Mouse (Mus musculus): Measurements from ENCODE around the gene Smpd2. TPM values are rescaled to one million over a fixed set of nuclear protein-coding genes. Genes with fewer than 3 reads are reported as not detected.

The Smpd2 gene
- polyA plus RNA-seq, 1 experiment from 2014 or later: 51.5 TPM

DNA sequence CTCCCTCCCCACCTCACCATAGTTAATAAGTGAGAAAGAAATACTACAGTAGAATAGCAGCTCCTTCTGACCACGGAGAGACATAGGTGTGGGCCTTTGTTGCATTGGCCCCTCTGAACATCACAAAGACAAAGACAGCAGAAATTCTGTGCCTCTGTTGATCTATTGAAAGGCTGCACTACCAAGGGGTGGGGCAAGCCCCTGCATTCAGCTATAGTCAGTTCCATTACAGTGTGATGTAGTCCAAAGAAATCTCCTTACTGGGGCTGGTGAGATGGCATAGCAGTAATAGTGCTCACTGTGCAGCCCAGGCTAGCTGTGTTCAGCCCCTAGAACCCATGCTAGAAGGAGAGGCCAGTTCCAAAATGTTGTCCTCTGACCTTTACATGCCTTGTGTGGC, 14.8 kb upstream of the Smpd2 start:
- 57% methylated on average over 1 of the region's 1 CpGs for WGBS

DNA sequence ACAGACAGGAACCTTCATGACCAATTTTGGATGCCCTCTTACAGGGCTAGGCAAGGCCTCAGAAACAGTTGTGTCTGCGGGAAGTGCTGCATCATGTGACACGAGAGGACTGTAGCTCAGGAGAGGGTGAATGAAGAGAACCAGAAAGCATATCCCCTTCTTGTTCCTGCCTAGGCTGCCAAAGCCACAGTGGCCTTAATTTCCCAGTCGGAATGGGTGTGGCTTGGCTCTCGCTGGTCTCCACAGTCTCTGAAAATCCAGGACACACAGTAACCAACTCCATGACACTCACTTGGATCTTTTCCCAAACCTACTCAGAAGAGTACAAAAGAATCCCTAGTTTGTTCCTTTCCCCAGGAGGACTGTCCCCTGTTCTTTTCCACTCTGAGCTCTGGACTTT, 10.8 kb upstream of the Smpd2 start:
- no peaks in the 10 kb centered on the region for H3K9me3 ChIP-seq (ENCODE audit: control insufficient read depth, low read length)
- no peaks in the 10 kb centered on the region for H3K27me3 ChIP-seq (ENCODE audit: control insufficient read depth, insufficient read depth, low read length)
- H3K4me2 ChIP-seq (replicated peaks; ENCODE audit: low read depth): no peak overlapping the region
- no peaks in the 10 kb centered on the region for H3K36me3 ChIP-seq (ENCODE audit: control insufficient read depth, insufficient read depth, low read length)
- 41% methylated on average over 4 of the region's 4 CpGs for WGBS
- TF ChIP-seq EP300 (optimal IDR thresholded peaks at IDR 0.05) (no peak), CTCF (IDR thresholded peaks at IDR 0.05; ENCODE audit: low read depth) (no peak)
- DNase-seq (ENCODE audit: low spot score) (no peak), ATAC-seq (ENCODE audit: low FRiP score, low TSS enrichment) (no peak)
- H3K9ac ChIP-seq (ENCODE audit: low read length): no peak overlapping the region
- H3K4me1 ChIP-seq (replicated peaks; ENCODE audit: control insufficient read depth, insufficient read depth): no peaks in the 10 kb centered on the region
- no peak overlapping the region for H3K4me3 ChIP-seq (ENCODE audit: low read depth, low read length)
- no peak overlapping the region for H3K27ac ChIP-seq (replicated peaks)

More for the DNA sequence above, 14.8 kb upstream of the Smpd2 start:
- no peak for DNase-seq (ENCODE audit: low spot score)
- no peaks in the 10 kb centered on the region for H3K9me3 ChIP-seq (ENCODE audit: control insufficient read depth, low read length)
- no peaks in the 10 kb centered on the region for H3K36me3 ChIP-seq (ENCODE audit: control insufficient read depth, insufficient read depth, low read length)
- H3K27ac ChIP-seq (replicated peaks): no peak overlapping the region
- no peaks in the 10 kb centered on the region for H3K27me3 ChIP-seq (ENCODE audit: control insufficient read depth, insufficient read depth, low read length)
- H3K4me2 ChIP-seq (replicated peaks; ENCODE audit: low read depth): no peak overlapping the region
- ATAC-seq (ENCODE audit: low FRiP score, low TSS enrichment): peak; percentile 24; the same call in 1 of the 2 replicates
- no peaks in the 10 kb centered on the region for H3K4me1 ChIP-seq (replicated peaks; ENCODE audit: control insufficient read depth, insufficient read depth)
- H3K9ac ChIP-seq (ENCODE audit: low read length): no peak overlapping the region
- no peak for TF ChIP-seq CTCF (IDR thresholded peaks at IDR 0.05; ENCODE audit: low read depth)
- no peak for TF ChIP-seq EP300 (optimal IDR thresholded peaks at IDR 0.05)
- no peak overlapping the region for H3K4me3 ChIP-seq (ENCODE audit: low read depth, low read length)

DNA sequence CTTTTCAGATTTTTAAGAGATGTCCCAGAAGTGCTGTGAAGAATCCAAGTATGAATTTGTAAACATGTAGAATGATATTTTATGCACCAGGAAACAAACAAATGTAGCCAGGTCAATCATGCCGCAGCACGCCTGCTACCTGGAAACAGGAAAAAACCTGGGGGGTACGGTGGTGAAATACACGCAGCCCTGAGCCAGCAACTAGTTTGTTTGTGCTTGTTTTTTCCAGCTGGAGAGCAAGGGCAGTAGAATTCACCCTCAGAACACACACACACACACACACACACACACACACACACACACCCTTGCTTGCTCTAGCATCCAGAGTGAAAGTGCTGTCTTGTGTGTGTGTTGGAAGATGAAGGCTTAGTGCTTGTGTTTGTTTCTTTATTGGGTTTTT, 942 bp upstream of the Smpd2 start:
- H3K9ac ChIP-seq (ENCODE audit: low read length): no peak overlapping the region
- H3K27me3 ChIP-seq (ENCODE audit: control insufficient read depth, insufficient read depth, low read length): no peaks in the 10 kb centered on the region
- no peak overlapping the region for H3K27ac ChIP-seq (replicated peaks)
- TF ChIP-seq CTCF (IDR thresholded peaks at IDR 0.05; ENCODE audit: low read depth) (no peak), EP300 (optimal IDR thresholded peaks at IDR 0.05) (no peak)
- H3K4me1 ChIP-seq (replicated peaks; ENCODE audit: control insufficient read depth, insufficient read depth): peaks cover 13% of the 10 kb centered on the region; the same call in 1 of the 2 replicates
- no peaks in the 10 kb centered on the region for H3K9me3 ChIP-seq (ENCODE audit: control insufficient read depth, low read length)
- no peak overlapping the region for H3K4me3 ChIP-seq (ENCODE audit: low read depth, low read length)
- peaks cover 3% of the 10 kb centered on the region; the same call in 1 of the 2 replicates for H3K36me3 ChIP-seq (ENCODE audit: control insufficient read depth, insufficient read depth, low read length)
- 29% methylated on average over 4 of the region's 4 CpGs for whole genome bisulfite sequencing
- peak; percentile 30 for DNase-seq (ENCODE audit: low spot score)
- peak overlapping the region; percentile 100; the same call in 1 of the 2 replicates for H3K4me2 ChIP-seq (replicated peaks; ENCODE audit: low read depth)
- ATAC-seq (ENCODE audit: low FRiP score, low TSS enrichment): no peak

DNA sequence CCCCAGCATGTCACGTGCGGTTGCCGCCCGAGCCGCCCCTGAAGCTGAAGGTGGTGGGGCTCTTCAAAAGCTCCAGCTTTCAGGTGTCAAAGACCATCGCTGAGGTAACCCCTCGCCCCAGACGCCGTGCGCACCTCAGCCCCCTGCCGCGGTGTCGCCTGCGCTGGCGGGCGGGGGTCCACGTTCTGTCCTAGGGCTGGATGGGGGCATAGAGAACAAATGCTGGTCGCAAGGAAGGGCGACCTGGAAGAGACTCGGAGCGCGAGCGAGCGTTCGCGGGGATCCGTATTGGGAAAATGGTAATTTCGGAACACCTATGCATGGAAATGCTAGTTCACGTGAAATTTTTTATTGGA, 327 bp upstream of the Smpd2 start:
- WGBS: under 1% methylated on average over 29 of the region's 29 CpGs
- Histone ChIP-seq H3K27me3 (ENCODE audit: control insufficient read depth, insufficient read depth, low read length) (no peaks in the 10 kb centered on the region), H3K4me1 (replicated peaks; ENCODE audit: control insufficient read depth, insufficient read depth) (peaks cover 13% of the 10 kb centered on the region; the same call in 1 of the 2 replicates), H3K27ac (replicated peaks) (0 out of 2 replicates have a peak overlapping the region, but pooled peaks have one; percentile 24), H3K9me3 (ENCODE audit: control insufficient read depth, low read length) (no peaks in the 10 kb centered on the region), H3K4me2 (replicated peaks; ENCODE audit: low read depth) (peak overlapping the region; percentile 100), H3K9ac (ENCODE audit: low read length) (peak overlapping the region; percentile 83), H3K36me3 (ENCODE audit: control insufficient read depth, insufficient read depth, low read length) (peaks cover 7% of the 10 kb centered on the region; the same call in 1 of the 2 replicates), H3K4me3 (ENCODE audit: low read depth, low read length) (peak overlapping the region; percentile 71)
- ATAC-seq (ENCODE audit: low FRiP score, low TSS enrichment) (no peak; the same call in 1 of the 2 replicates), DNase-seq (ENCODE audit: low spot score) (no peak)
- TF ChIP-seq EP300 (optimal IDR thresholded peaks at IDR 0.05): no peak
- no peak for TF ChIP-seq CTCF (IDR thresholded peaks at IDR 0.05; ENCODE audit: low read depth)

DNA sequence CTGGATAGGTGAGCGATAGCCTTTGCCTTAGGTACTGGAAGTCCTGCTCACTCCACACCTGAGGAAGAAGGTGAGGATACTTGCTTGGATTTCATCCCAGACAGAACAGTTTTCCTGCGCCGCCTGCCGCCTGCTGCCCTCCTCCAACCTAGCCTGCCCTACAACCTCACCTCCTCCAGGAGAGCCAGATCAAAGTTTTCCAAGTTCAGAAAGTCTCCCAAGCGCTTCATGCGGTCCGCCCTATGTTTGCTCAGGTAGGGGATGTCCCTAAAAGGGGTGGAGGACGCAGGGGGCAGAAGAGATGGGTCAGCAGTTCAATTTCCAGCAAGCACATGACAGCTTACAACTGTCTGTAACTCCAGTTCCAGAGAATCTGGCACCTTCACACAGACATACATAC, 875 bp downstream of the Smpd2 start:
- peaks cover 13% of the 10 kb centered on the region; the same call in 1 of the 2 replicates for H3K4me1 ChIP-seq (replicated peaks; ENCODE audit: control insufficient read depth, insufficient read depth)
- peak; percentile 44 for DNase-seq (ENCODE audit: low spot score)
- H3K4me2 ChIP-seq (replicated peaks; ENCODE audit: low read depth): peak overlapping the region; percentile 100
- H3K36me3 ChIP-seq (ENCODE audit: control insufficient read depth, insufficient read depth, low read length): peaks cover 17% of the 10 kb centered on the region
- H3K9me3 ChIP-seq (ENCODE audit: control insufficient read depth, low read length): no peaks in the 10 kb centered on the region
- TF ChIP-seq CTCF (IDR thresholded peaks at IDR 0.05; ENCODE audit: low read depth): peak; percentile 51
- no peak for TF ChIP-seq EP300 (optimal IDR thresholded peaks at IDR 0.05)
- peak overlapping the region; percentile 83 for H3K9ac ChIP-seq (ENCODE audit: low read length)
- ATAC-seq (ENCODE audit: low FRiP score, low TSS enrichment): no peak
- no peaks in the 10 kb centered on the region for H3K27me3 ChIP-seq (ENCODE audit: control insufficient read depth, insufficient read depth, low read length)
- 11% methylated on average over 8 of the region's 8 CpGs for WGBS
- peak overlapping the region; percentile 91 for H3K27ac ChIP-seq (replicated peaks)
- H3K4me3 ChIP-seq (ENCODE audit: low read depth, low read length): peak overlapping the region; percentile 71

DNA sequence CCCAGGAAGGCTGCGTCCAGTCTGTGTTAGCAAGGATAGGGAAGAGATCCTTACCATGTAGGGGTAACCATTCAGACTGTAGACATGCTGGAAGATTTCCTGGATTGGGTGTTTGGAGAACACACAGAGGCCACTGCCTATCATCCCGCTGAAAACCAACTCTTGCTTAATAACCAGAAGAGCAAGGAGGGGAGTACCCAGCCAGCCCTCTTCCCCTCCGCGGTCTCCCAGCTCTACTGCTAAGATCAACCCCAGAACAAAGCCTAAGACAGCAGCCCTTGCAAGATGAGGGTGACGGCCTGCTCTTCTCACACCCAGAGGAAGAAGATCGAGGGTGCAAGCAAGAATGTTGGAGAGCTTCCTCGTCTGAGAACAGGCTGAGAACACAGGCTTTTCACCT, 1.3 kb downstream of the Smpd2 start:
- H3K4me1 ChIP-seq (replicated peaks; ENCODE audit: control insufficient read depth, insufficient read depth): peaks cover 13% of the 10 kb centered on the region; the same call in 1 of the 2 replicates
- no peak for TF ChIP-seq EP300 (optimal IDR thresholded peaks at IDR 0.05)
- no peak for TF ChIP-seq CTCF (IDR thresholded peaks at IDR 0.05; ENCODE audit: low read depth)
- no peaks in the 10 kb centered on the region for H3K27me3 ChIP-seq (ENCODE audit: control insufficient read depth, insufficient read depth, low read length)
- H3K9ac ChIP-seq (ENCODE audit: low read length): peak overlapping the region; percentile 83
- no peaks in the 10 kb centered on the region for H3K9me3 ChIP-seq (ENCODE audit: control insufficient read depth, low read length)
- peak overlapping the region; percentile 71 for H3K4me3 ChIP-seq (ENCODE audit: low read depth, low read length)
- ATAC-seq (ENCODE audit: low FRiP score, low TSS enrichment) (0 out of 2 replicates have a peak, but pooled peaks have one; percentile 9), DNase-seq (ENCODE audit: low spot score) (no peak)
- WGBS: 14% methylated on average over 7 of the region's 7 CpGs
- peaks cover 21% of the 10 kb centered on the region for H3K36me3 ChIP-seq (ENCODE audit: control insufficient read depth, insufficient read depth, low read length)
- H3K27ac ChIP-seq (replicated peaks): peak overlapping the region; percentile 91
- H3K4me2 ChIP-seq (replicated peaks; ENCODE audit: low read depth): peak overlapping the region; percentile 100
